Mouse (Mus musculus) thymus, adult 2 months (tissue): Measurements from ENCODE around the gene Tedc1.

Source experiments
- CTCF ChIP-seq: fragments of 200-500 bp; IDR thresholded peaks from 2 replicates; pipeline ENCODE4 v1.5.1; 2012; ENCODE audit warnings: mild to moderate bottlenecking, control low read depth, low read length, moderate library complexity, borderline replicate concordance; ENCODE audit not compliant: control insufficient read depth, poor library complexity, insufficient read depth; ENCODE audit errors: extremely low read depth
- POLR2A ChIP-seq: fragments of 200-500 bp; IDR thresholded peaks from 2 replicates; pipeline ENCODE4 v1.6.1; 2012; ENCODE audit warnings: mild to moderate bottlenecking, low read length, control low read depth, moderate library complexity; ENCODE audit not compliant: control insufficient read depth, poor library complexity, insufficient read depth; ENCODE audit errors: extremely low read depth

DNA sequence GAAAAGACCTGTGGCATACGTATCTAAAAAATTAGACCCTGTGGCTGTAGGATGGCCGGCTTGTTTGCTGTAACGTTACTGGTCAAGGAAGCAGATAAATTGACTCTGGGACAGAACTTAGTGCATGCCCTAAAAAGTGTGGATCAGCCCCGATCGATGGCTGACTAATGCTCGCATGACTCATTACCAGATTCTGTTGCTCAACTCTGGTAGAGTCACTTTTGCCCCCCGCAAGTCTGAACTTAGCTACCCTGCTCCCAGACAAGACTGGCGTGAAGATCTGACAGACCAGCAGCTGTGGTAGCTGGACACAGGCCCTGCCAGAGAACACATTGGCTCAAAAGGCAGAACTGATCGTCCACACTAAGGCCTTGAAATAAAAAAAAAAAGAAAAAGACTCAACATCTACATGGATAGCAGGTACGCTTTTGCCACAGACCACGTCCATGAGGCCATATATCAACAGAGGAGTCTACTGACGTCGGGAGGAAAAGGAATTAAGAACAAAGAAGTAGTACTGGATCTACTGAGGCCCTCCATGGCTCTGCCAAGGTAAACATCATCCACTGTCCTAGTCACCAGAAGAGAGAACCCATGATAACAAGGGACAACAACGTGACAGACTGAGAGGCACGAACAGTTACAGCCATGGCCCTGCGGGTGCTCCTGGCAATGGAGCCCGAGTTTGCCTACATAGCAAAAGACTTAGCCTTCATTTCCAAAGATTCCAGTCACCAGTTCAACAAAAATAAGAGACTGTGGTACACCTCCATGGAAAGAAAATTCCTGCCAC lies 54.6 kb downstream of the Tedc1 start:
- TF ChIP-seq CTCF (no peak), POLR2A (no peak)
